Mouse (Mus musculus): ENCODE measurements at regions not wholly inside any gene's neighbourhood (a gene's known extent, or its start where the extent isn't known, plus 50 kb on each side); places are given as distances from the start of the nearest gene placed in this dataset.
A peak's percentile ranks its signal among the peaks of the same experiment; 100 is the strongest.

GRCm38 (mm10) chr10:92242714-92243440, 479.3 kb downstream of the Nedd1 start:
- peak; percentile 28 to 53 for DNase-seq (ENCODE audit: low spot score in 2 of 2)

- no peak for DNase-seq (ENCODE audit: low spot score in 2 of 2)
Observed at GRCm38 (mm10) chr10:92237881-92238280, 484.3 kb downstream of the Nedd1 start.

- DNase-seq (ENCODE audit: low spot score in 2 of 2) = no peak
Observed at GRCm38 (mm10) chr10:92232081-92232480, 490.1 kb downstream of the Nedd1 start.

DNA sequence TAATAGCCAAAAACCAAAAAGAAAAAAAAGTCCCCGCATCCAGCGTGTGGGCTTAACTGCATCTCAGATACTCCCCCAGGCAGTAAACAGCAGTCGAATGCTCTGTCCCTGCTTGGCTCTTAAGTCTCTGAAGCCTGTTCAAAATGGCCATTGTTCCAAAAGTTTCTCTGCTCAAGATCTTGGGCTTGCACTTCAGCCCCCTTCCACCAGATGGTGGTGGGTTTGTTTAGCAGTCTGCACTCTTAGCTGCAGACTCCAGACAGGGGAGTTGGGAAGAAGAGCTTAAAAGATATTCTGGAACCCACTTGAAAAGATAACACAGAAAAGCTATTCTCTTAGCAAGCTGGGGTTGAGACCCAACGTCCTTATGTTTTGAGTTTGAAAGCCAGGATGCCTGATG, 496.4 kb downstream of the Nedd1 start:
- no peak for DNase-seq (ENCODE audit: low spot score in 2 of 2)

DNA sequence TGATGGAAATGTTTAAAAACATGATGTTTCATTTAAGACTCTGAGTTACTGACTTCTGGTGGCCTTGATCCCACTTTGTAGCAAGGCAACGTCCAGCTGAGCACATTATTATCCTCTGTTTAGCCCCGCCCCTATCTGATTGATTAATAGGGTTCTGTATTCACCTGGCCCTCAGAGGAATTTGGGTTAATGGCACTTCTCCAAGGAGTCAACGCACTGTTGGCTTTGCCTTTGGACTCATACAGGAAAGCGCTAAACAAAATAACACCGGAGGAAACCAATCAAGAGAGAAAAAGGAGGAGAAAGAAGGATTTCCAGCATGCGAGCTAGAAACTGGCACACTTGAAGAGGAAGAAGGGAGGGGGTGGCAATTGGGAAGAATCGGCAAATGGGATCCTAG, 497.1 kb downstream of the Nedd1 start:
- DNase-seq (ENCODE audit: low spot score in 2 of 2) = no peak

- no peak for DNase-seq (ENCODE audit: low spot score in 2 of 2)
Observed at GRCm38 (mm10) chr10:92219310-92219709, 502.9 kb downstream of the Nedd1 start.

- DNase-seq (ENCODE audit: low spot score in 2 of 2) = no peak
Observed at GRCm38 (mm10) chr10:92170856-92171255, 551.4 kb downstream of the Nedd1 start.

DNA sequence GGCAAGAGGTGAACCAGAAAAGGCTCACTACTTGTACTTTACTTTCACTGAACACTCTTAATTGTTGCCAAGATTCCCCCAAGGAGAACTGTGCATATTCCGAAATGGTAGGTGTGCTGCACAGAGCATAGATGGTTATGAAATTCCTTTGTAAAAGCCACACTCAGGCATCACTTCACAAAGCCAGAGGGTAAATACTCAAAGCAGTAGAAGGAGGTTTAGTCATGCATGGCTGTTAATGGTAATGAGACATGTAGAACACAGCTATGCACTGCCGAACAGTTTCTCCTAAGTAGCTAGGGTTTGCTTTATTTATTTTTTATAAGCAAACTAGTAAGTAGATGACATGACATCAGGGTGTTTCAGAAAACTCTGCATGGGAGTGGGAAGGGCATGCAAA, 556.2 kb downstream of the Nedd1 start:
- no peak for DNase-seq (ENCODE audit: low spot score in 2 of 2)

DNA sequence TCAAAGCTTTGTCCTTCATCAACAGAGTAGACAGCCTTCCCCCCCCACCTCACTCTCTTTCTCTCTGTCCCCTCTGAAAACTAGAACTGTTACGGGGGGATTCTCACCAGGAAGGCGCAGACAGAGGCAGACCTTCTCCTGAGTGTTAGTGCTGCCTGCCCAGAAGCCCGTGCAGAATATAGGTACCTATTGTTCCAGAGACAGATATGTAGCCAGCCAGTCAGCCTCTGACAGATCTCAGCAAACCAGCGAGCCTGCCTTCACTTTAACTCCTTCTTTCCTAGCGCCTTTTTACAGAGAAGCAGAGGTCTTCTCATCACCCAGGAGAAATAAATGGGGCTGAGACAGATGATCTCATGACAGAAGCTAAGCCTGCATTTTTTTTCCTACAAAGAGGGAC, 557.2 kb downstream of the Nedd1 start:
- DNase-seq (ENCODE audit: low spot score in 2 of 2) = peak in 1 of 2 experiments; percentile 20

DNA sequence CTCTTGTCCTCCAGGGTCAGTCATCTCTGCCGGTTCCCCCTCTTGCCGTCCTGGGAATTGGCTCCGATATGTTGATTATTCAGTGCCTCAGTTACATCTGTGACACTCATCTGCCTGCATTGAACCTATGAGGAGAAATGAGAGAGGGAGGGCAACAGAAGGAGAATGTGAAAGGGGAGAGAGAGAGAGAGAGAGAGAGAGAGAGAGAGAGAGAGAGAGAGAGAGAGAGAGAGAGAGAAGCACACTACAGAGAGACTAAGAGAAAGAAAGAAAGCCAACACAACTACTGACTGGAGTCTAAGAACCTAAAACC, 557.6 kb downstream of the Nedd1 start:
- DNase-seq (ENCODE audit: low spot score in 2 of 2) = no peak

DNA sequence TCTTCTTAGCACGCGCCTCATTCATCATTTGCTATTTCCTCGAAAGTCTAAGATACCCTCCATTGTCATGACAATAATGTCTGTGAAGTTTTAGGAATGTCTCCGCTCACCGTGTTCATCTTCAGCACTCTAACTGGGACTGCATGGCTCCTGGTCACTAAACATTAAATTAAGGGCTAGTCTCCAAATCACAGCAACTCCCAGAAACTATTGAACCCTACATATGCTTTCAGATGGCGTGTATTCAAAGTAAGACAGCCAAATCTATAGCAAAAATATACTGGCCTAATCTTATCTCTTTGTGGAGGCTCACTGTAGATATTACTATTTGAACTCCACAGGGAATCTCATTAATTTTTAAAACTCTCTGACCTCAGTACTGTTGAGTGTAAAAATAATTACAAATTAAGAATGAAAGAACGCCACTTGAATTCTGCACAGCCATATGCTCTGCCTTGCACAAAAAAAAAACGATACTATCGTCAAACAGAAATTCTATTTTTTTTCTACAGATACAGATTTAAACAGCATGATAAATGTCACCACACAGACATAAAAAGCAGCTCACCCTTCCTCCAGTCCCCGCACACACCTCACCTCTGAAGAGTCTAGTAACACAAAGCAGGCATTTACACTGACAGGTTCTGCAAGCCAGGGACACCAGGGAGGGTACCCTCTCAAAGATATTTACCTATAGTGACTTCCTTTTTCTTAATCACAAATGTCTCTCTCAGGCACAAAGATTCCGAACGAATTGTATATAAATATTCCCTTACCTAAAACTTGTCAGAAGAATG, 558.2 kb downstream of the Nedd1 start:
- DNase-seq (ENCODE audit: low spot score in 2 of 2) = no peak

DNA sequence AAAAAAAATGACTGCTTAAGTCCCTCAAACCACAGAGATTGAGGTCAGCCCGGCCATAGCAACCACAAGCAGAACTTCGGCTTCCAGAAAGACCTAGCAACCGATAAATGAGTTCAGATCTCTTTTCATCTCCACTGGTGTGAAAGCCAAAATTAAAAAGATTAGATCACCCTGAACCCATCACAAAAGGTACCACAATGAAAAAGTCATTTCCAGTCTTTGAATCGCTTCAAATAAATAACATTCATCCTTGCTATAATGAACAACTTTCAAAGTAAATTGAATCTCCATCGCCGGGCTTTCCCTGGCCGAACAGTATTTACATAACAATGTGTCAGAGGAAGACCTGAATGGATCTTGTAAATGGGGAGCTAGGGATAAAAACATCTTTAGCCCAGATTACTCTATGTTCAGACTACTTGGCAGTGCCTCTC, 559.1 kb downstream of the Nedd1 start:
- DNase-seq (ENCODE audit: low spot score in 2 of 2) = no peak

DNA sequence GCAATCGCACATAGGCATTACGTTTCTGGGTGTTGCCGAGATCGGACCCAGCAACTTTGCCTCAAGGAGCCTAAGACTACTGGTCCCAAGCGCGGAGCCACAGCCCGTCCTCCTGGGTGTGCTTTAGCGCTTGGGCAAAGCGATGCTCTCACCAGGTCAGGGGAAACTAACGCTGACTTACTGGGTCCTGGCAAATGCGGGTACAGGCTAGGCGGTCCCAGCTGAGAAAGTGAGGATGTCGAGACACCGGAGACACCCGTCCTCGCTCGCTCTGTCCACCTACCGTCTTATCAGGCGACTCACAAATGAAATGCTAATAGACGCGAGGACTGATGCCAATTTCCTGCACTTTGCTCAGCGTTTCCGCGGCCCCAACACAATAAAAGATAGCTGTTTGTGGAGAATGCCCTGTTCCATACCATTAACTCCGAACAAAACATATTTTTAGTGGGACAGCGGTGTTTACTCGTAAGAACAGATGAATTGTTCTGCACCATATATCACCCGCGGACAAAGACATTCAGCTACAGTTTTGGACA, 559.7 kb downstream of the Nedd1 start:
- DNase-seq (ENCODE audit: low spot score in 2 of 2) = peak in 1 of 2 experiments; percentile 43

- DNase-seq (ENCODE audit: low spot score in 2 of 2) = no peak
Observed at GRCm38 (mm10) chr10:92161501-92161900, 560.7 kb downstream of the Nedd1 start.

DNA sequence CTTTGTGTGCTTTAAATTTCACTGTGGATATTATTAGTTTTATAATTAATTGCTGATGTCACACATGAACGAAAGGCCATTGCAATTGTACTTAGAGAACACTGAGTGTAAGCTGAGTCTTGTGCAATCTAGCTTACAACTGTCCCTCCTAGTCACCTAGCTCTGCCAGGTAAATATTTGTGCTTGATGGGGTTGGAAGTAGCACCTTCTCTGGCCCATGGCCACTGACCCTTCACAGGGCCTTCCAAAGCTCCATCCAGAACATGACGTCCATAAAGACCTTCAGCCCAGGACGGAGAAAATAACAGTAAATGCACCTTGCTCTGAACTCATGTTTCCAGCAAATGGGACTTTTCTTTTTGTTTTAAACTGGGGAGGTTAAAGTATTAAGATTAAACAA, 576.0 kb downstream of the Nedd1 start:
- DNase-seq (ENCODE audit: low spot score in 2 of 2) = no peak

GRCm38 (mm10) chr10:92135521-92135920, 586.7 kb downstream of the Nedd1 start:
- no peak for DNase-seq (ENCODE audit: low spot score in 2 of 2)

- DNase-seq (ENCODE audit: low spot score in 2 of 2) = no peak
Observed at GRCm38 (mm10) chr10:92112790-92113189, 609.4 kb downstream of the Nedd1 start.

DNA sequence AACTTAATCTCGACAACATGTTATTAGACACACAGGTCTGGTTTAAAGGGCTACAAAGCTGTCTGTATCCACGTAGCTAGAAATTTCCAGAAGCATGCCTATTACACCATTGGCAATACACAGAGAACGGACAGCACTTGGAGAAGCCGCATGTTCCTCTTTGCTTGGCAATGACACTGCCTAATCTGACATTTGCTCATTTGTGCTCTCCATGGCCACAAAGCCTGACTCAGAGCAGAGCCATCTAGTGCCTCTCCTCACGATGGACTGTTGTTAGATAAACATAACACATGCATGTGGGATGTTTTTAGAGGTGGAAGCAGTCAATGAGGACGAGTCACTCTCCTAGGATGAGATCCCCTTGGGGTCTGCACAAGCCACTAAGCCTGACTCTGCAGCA, 615.9 kb downstream of the Nedd1 start:
- DNase-seq (ENCODE audit: low spot score in 2 of 2) = no peak

DNA sequence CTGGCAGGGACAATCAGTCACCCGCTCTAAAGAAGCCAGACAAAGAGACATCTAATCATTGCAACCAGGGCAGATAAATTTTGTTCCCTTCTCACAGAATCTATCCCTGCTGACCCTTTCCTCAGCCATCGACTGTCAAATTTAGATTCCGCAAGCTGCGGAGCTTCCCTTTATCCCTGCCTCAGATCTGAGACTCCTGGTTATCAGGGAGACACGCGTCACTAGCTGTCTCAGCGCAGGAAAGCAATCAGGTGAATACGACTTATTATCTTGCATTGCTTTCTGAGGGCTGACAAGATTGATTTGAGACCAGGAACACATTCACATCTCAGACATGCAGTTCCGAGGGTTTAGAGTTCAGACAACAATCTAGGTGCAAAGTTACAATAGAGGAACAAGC, 618.3 kb downstream of the Nedd1 start:
- DNase-seq (ENCODE audit: low spot score in 2 of 2) = no peak

- DNase-seq (ENCODE audit: low spot score in 2 of 2) = no peak
Observed at GRCm38 (mm10) chr10:92102755-92103154, 619.5 kb downstream of the Nedd1 start.

DNA sequence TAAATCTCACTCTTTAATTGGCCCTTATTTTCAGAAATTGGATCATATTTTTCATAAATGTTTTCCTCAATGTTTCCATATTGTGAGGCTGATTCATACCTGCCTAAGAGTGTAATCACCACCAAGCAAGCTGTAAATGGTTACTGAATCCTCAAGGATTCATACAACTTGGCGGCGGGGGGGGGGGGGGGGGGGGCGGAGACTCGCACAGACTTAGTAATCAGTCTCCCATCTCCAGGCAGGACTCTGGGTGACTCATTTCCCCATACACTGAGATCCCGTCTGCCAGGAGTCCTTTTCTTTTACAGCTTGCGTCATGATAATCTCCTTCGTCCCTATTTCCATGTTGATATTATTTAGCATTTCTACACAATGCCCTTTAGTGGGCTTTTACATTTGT, 624.7 kb downstream of the Nedd1 start:
- no peak for DNase-seq (ENCODE audit: low spot score in 2 of 2)

DNA sequence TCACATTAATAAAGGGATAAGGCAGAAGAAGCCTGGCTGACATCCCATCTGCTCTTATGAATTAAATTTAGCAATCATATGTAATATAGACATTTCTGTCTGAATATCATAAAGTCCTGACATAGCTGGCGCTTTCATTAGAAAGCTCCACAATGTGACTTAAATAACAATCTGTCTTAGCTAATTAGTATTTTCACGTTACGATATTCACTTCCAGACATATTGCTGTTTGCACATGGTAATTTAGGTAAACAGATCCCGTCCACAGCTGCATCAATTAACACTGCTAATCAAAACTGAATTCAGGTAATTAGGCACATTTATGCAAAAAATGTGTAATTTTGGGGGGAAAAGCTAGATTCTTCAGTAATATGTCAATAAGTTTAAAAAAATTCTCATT, 625.1 kb downstream of the Nedd1 start:
- DNase-seq (ENCODE audit: low spot score in 2 of 2) = no peak

All from cerebellum, postnatal 4 days (tissue).